Mouse (Mus musculus) kidney, postnatal 0 days (tissue): ENCODE results near the gene Slpi. TPM values are rescaled to one million over a fixed set of nuclear protein-coding genes. Genes with fewer than 3 reads are reported as not detected.
A peak's percentile ranks its signal among the peaks of the same experiment; 100 is the strongest.

Experiments used
- ATAC-seq: fragments of 200-750 bp; cut with Nextera tagmentation; replicated peaks from 2 replicates; pipeline ENCODE4 v1.8.0; 2017; ENCODE audit warnings: low read depth, moderate number of reproducible peaks, moderate TSS enrichment, moderate library complexity; ENCODE audit not compliant: low FRiP score
- DNase-seq: peaks from one replicate; pipeline ENCODE4 v3.0.0-alpha.2; 2016; ENCODE audit warnings: low spot score
- H3K27ac ChIP-seq: fragments of 300-500 bp; sonication (generic); 2 replicates; pipeline ENCODE4 v1.5.1; 2014; ENCODE audit warnings: mild to moderate bottlenecking
- H3K27me3 ChIP-seq: fragments of 300-500 bp; sonication (generic); 2 replicates; pipeline ENCODE4 v1.6.1; 2014; ENCODE audit warnings: low read length, mixed read lengths; ENCODE audit not compliant: insufficient read depth
- H3K36me3 ChIP-seq: fragments of 300-500 bp; sonication (generic); 2 replicates; pipeline ENCODE4 v1.6.1; 2014; ENCODE audit warnings: low read length, mixed read lengths; ENCODE audit not compliant: insufficient read depth
- H3K4me1 ChIP-seq: fragments of 300-500 bp; sonication (generic); replicated peaks from 2 replicates; pipeline ENCODE4 v1.6.1; 2014; ENCODE audit warnings: antibody characterized with exemption, low read length, mixed read lengths; ENCODE audit not compliant: insufficient read depth
- H3K4me2 ChIP-seq: fragments of 300-500 bp; sonication (generic); 2 replicates; pipeline ENCODE4 v1.6.1; 2014; ENCODE audit warnings: mild to moderate bottlenecking, low read length, moderate library complexity, mixed read lengths
- H3K4me3 ChIP-seq: fragments of 300-500 bp; sonication (generic); replicated peaks from 2 replicates; pipeline ENCODE4 v1.5.1; 2014; ENCODE audit warnings: low read depth, low read length
- H3K9ac ChIP-seq: fragments of 300-500 bp; sonication (generic); 2 replicates; pipeline ENCODE4 v1.6.1; 2014; ENCODE audit warnings: low read depth, low read length
- H3K9me3 ChIP-seq: fragments of 300-500 bp; sonication (generic); replicated peaks from 2 replicates; pipeline ENCODE4 v1.6.1; 2016; ENCODE audit warnings: low read length, inconsistent platforms, mixed read lengths
- CTCF ChIP-seq: IDR thresholded peaks from 2 replicates; pipeline ENCODE4 v1.5.1; 2016; ENCODE audit warnings: antibody characterized with exemption, low read depth, mild to moderate bottlenecking, moderate library complexity
- WGBS: fragments of 180-500 bp; shearing (Covaris S2); extraction: QIAGEN DNeasy Blood & Tissue Kit; methylation state at CpG from one replicate; pipeline ENCODE4 v1.1.7; 2014; 5-methylcytosine and 5-hydroxymethylcytosine counted together
- polyA plus RNA-seq: library from polyadenylated mRNA; unstranded; fragments of >200 nt; fragmentation: Nextera tagmentation; extraction: Ambion mirVana; gene quantifications from 2 replicates; pipeline ENCODE4 v1.2.1, GENCODE M21; 2015

The Slpi gene
- polyA plus RNA-seq, 1 experiment from 2014 or later: 9.6 TPM

GRCm38 (mm10) chr2:164377478-164378426, 11.1 kb downstream of the Slpi start:
- H3K4me1 ChIP-seq: no peaks in the 10 kb centered on the region
- 79% methylated on average over 15 of the region's 15 CpGs for WGBS
- no peak for ATAC-seq
- TF ChIP-seq CTCF: no peak
- H3K27me3 ChIP-seq: no peaks in the 10 kb centered on the region
- H3K9me3 ChIP-seq: no peaks in the 10 kb centered on the region
- no peaks in the 10 kb centered on the region for H3K36me3 ChIP-seq
- H3K4me2 ChIP-seq: no peak overlapping the region
- peak; percentile 30 for DNase-seq
- no peak overlapping the region for H3K27ac ChIP-seq
- H3K9ac ChIP-seq: no peak overlapping the region
- no peak overlapping the region for H3K4me3 ChIP-seq

GRCm38 (mm10) chr2:164373187-164373586, 15.7 kb downstream of the Slpi start:
- DNase-seq (no peak), ATAC-seq (no peak)
- 33% methylated on average over 4 of the region's 4 CpGs for WGBS
- no peaks in the 10 kb centered on the region for H3K27me3 ChIP-seq
- TF ChIP-seq CTCF: no peak
- no peaks in the 10 kb centered on the region for H3K36me3 ChIP-seq
- H3K4me3 ChIP-seq: no peak overlapping the region
- H3K9ac ChIP-seq: no peak overlapping the region
- H3K9me3 ChIP-seq: no peaks in the 10 kb centered on the region
- no peak overlapping the region for H3K4me2 ChIP-seq
- H3K27ac ChIP-seq: no peak overlapping the region
- H3K4me1 ChIP-seq: no peaks in the 10 kb centered on the region

GRCm38 (mm10) chr2:164372408-164373053, 16.4 kb downstream of the Slpi start:
- Histone ChIP-seq H3K36me3 (no peaks in the 10 kb centered on the region), H3K4me2 (no peak overlapping the region), H3K4me3 (no peak overlapping the region), H3K27ac (no peak overlapping the region), H3K9ac (no peak overlapping the region), H3K27me3 (no peaks in the 10 kb centered on the region), H3K9me3 (no peaks in the 10 kb centered on the region), H3K4me1 (no peaks in the 10 kb centered on the region)
- no peak for TF ChIP-seq CTCF
- ATAC-seq (no peak), DNase-seq (no peak)
- WGBS: 16% methylated on average over 3 of the region's 3 CpGs

- WGBS: 85% methylated on average over 3 of the region's 3 CpGs
- no peaks in the 10 kb centered on the region for H3K4me1 ChIP-seq
- no peak for ATAC-seq
Measured at GRCm38 (mm10) chr2:164371371-164371770, 17.5 kb downstream of the Slpi start.

GRCm38 (mm10) chr2:164368620-164369105, 20.2 kb downstream of the Slpi start:
- no peak overlapping the region for H3K9ac ChIP-seq
- ATAC-seq (no peak), DNase-seq (no peak)
- no peak overlapping the region for H3K27ac ChIP-seq
- no peak overlapping the region for H3K4me2 ChIP-seq
- no peak for TF ChIP-seq CTCF
- H3K36me3 ChIP-seq: no peaks in the 10 kb centered on the region
- H3K27me3 ChIP-seq: no peaks in the 10 kb centered on the region
- 80% methylated on average over 6 of the region's 6 CpGs for WGBS
- no peaks in the 10 kb centered on the region for H3K9me3 ChIP-seq
- H3K4me1 ChIP-seq: no peaks in the 10 kb centered on the region
- H3K4me3 ChIP-seq: no peak overlapping the region

More at GRCm38 (mm10) chr2:164371371-164371770, 17.5 kb downstream of the Slpi start:
- Histone ChIP-seq H3K9ac (no peak overlapping the region), H3K9me3 (no peaks in the 10 kb centered on the region), H3K36me3 (no peaks in the 10 kb centered on the region), H3K4me3 (no peak overlapping the region), H3K4me2 (no peak overlapping the region), H3K27ac (no peak overlapping the region), H3K27me3 (no peaks in the 10 kb centered on the region)
- no peak for TF ChIP-seq CTCF
- no peak for DNase-seq

GRCm38 (mm10) chr2:164366947-164367346, 21.9 kb downstream of the Slpi start:
- Histone ChIP-seq H3K9me3 (no peaks in the 10 kb centered on the region), H3K36me3 (no peaks in the 10 kb centered on the region), H3K27ac (no peak overlapping the region), H3K27me3 (no peaks in the 10 kb centered on the region), H3K4me3 (no peak overlapping the region), H3K4me2 (no peak overlapping the region), H3K4me1 (no peaks in the 10 kb centered on the region), H3K9ac (no peak overlapping the region)
- no peak for ATAC-seq
- DNase-seq: no peak
- no peak for TF ChIP-seq CTCF
- 42% methylated on average over 3 of the region's 3 CpGs for WGBS
